Mouse (Mus musculus) heart, adult 2 months (tissue): ENCODE results near the gene Jakmip3.

Experiments
- CTCF ChIP-seq: fragments of 200-600 bp; IDR thresholded peaks from 2 replicates; pipeline ENCODE4 v1.8.1; 2022; ENCODE audit warnings: antibody characterized with exemption, mild to moderate bottlenecking, moderate library complexity
- EP300 ChIP-seq: fragments of 200-500 bp; IDR thresholded peaks from 2 replicates; pipeline ENCODE4 v1.6.1; 2011; ENCODE audit warnings: low read depth, low read length, control low read depth; ENCODE audit not compliant: insufficient read depth
- POLR2A ChIP-seq: fragments of 200-500 bp; IDR thresholded peaks from 2 replicates; pipeline ENCODE4 v1.6.1; 2011; ENCODE audit warnings: mild to moderate bottlenecking, low read depth, low read length, control low read depth; ENCODE audit not compliant: insufficient read depth

- TF ChIP-seq CTCF (no peak), POLR2A (no peak), EP300 (no peak)
Measured at GRCm38 (mm10) chr7:139093124-139093523, 152.6 kb downstream of the Jakmip3 start.
